Mouse (Mus musculus) adrenal gland, adult (tissue): ENCODE data around the gene Ccdc8.

Experiments
- DNase-seq, 2 experiments: peaks; one replicate each; pipeline ENCODE4 v3.0.0; 2022 to 2023; ENCODE audit warnings: low spot score in 1 of 2; ENCODE audit not compliant: inconsistent age in 2 of 2

Gene Ccdc8

DNA sequence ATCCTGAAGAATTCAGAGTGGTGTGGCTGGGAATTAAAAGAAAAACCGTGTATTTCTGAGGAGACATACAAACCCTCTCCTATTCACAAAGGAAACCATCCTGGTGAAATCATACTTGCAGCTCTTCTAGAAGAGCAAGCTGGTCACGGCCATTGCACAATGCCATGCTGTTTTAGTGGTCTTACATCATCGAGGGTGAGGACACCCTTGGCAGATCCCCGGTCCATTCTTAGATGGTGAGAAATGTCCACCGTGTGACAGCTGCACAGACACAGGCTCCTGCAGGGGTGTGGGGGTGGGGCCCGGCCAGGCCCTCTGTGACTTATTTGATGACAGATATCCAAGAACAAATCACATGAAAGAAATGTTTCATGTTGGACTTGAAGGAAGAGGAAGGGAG, 18.5 kb upstream of the Ccdc8 start:
- DNase-seq: peak; percentile 73 to 78

DNA sequence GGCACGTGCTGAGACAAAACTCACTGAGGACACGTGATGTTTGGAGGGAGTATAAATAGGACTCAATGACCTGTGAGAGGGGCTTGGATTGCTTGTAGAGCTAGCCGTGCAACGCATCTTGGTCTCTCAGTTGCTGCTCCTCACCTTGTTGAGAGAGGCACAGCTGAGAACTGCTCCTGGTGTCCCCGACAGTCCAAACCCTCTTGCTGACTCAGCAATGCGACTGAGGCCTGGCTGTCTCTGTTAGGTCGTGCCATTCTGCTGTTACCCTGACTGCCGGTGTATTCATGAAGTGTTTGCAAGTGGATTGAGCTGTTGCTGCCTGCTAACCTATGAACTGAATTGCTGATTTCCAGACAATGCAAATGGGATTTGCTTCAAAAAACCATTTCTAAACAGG, 16.2 kb upstream of the Ccdc8 start:
- no peak for DNase-seq

DNA sequence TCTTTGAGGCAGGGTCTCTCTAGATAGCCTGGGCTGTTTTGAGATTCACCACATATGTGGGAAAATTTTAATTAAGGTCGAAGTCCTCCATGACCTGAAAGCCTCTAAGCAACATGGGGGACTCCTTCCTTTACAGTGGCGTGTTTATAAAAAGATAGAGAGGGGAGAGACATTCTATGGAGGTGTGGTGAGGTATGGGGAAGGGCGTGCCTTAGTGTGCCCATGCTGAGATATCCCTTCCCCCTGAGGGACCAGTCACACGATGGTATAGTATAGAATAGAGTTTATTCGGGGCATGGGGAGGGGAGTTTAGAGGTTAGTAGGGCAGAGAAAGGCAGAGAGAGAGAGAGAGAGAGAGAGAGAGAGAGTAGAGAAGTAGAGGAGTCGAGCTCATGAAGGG, 14.3 kb upstream of the Ccdc8 start:
- DNase-seq: no peak

DNA sequence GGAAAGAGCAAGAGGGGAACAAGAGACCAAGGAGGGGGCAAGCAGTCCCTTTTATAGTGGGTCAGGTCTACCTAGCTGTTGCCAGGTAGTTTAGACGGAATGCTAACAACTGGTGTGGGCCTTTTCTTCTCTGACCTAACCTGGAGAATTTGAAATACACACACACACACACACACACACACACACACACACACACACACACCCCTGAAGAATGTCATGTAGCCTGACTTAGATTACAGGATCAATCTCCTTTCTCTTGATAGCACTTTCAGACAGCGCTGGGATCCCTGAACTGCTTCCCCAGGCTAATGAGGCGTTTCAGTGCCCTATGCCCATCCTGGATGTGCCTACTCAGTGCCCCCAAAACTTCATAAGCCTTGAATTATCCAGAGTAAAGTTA, 13.9 kb upstream of the Ccdc8 start:
- DNase-seq: no peak

DNA sequence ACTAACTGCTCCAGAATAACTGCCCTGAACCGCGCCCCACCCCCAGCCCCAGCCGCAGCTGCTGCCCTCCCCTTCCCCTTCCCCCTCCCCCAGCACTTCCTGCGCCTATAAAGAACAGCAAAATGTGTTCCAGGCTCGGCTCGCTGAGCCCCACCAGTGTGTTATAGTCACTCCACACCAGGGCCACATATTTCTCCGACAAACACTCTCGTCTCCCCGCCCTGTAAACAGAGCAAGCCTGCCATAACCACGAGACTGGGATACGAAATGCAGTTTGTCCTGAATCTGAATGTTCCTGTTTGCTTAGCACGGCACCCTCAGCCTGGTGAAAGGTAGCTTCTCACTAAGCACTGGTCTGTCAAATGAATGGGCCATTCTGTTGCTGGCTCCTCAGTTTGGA, 12.2 kb upstream of the Ccdc8 start:
- DNase-seq: peak in 1 of 2 experiments; percentile 72

DNA sequence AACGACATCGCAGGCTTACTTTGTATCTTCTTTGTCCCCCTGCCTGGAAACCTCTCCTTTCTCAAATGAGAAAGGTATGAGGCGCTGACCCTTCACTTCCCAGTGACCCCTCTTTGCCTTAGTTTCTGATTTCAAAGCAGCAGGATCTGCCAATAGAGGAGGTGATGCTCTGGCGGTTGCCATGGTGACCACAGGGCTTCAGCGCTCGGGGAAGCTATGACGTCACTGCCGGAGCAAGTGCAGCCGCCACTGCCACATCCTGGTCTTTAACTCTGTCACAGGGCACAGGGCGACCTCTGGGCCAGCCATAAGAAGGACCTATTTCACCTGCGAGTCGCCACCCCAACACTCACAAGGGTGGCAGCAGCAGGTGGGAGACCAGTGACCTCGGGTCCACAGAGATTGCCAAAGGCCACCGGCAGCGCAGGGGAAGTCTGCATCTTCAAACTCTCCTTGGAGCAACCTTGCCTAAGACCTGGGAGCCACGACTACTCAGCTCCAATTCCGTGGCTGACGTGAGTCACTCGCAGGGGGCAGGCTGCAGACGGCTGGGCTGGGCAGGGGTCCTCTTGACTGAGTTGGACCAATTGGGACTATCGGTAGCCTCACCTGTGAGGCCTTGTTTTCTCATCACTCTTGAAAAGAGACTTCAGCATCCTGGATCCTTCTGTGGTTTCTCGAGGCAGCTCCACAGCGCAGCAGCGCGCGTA, 9.5 kb upstream of the Ccdc8 start, which contains the start of gene Gm42372:
Gm42372 (plus strand) TSS at position 228 of the 710 bp plus-strand sequence.
- peak; percentile 68 to 74 for DNase-seq

DNA sequence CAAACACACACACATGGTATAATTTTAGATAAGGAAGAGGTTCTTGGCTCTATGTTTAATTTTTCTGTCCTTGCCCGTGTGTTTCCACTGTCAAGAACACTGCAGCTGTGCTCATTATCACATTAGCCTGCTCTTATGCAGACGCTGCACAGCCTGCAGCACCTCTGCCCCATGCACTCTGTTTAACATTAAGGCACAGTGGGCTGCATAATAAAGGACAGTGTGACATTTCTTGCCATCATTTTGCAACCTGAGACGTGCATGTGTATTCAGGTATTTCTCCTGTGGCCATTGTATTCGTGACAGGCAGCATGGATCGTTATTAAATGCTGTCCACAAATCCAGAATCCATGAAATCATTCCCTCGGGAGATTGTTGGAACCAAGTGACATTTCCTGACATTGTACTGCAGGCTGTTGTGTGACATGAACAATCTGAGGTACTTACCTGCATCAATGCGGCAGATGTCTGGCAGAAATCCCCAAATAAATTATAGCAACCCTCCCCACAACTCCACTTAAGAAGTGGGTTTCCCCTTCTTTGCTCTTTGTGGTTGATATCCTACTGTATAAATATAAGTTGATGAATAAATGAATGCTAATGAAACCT, 4.9 kb upstream of the Ccdc8 start:
- DNase-seq: no peak

DNA sequence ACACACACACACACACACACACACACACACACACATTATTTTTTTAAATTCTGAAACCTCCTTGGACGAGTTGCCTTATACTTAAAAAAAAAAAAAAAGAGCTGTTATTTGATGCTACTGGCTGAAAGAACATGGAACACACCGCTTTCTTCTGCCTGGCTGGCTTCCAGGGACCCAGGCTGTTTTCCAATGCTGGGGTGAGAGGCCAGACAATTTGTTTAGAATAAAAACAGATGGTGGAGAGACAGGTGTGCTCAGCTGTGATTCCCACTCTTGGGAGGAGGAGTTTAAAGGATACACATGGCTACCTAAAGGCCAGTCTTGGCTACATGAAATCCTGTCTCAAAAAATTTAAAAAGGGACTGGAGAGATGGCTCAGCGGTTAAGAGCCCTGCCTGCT, 4.1 kb upstream of the Ccdc8 start:
- DNase-seq: peak; percentile 64 to 69

DNA sequence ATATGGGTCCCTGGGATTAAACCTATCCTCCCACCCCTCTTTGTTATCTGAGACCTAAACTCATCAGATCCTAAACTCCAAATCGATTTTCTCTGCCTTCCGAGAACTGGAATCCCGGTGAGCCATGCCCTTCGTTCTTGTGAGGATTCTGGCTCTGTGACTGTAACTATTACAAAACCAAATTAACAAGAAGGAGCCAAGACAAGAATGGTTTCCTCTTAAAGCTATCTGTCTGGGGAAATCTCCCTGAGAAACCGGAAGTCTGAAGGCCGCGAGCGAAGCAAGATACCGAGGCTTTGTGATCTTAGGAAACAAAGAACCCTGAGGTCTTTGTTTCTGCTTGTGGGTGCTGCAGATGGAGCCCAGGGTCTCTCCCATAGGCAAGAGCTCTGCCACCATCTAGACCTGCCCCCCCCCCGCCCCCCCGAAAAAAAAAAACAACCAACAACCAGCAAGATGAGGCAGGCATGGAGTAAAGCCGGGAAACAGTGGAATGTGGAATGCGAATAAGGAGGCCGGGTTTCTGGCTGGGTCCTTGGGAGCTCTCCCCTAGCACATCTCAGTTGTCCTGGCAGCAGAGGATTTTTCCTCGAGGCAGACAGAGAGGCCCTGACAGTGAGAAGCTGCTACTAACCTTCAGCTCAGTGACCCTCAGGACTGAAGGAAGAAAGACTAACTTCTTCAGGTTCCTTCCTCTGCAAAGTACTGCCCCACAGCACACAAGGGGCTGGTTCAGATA, 2.3 kb upstream of the Ccdc8 start:
- DNase-seq: peak in 1 of 2 experiments; percentile 63

DNA sequence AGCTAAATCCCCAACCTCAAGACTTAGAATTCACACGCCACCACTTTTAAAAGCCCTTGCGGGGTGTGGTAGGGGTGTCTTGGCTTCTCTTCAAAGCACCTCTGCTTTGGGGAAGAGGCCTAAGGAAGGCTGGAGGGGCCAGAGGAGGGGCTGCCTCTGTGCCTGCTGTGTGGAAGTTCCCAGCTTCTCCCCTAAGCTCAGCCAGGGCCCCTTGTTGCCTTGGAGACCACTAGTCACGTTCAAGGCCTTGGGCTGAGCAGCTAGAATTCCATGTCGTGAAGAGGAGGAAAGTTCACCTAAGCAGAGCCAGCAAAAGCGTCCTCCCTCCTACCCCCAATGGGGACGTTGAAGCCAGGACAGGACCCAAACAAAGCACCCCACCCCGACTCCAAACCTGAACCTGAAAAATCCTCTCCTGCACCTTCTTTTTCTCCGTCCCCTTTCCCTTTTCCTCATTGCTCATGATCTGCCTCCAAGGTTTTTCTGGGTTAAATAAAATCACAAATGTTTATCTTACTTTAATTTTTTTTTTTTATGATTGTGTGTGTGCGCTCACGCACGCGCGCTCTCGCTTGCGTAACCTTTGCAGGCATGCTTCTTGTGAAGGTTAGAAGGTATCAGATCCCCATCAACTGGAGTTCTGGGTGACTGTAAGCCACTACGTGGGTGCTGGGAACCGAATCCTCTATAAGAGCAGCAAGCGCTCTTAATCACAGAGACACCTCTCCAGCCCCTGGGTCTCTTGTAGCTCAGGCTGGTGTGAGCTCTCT, 642 bp upstream of the Ccdc8 start:
- DNase-seq: peak; percentile 75 to 86

DNA sequence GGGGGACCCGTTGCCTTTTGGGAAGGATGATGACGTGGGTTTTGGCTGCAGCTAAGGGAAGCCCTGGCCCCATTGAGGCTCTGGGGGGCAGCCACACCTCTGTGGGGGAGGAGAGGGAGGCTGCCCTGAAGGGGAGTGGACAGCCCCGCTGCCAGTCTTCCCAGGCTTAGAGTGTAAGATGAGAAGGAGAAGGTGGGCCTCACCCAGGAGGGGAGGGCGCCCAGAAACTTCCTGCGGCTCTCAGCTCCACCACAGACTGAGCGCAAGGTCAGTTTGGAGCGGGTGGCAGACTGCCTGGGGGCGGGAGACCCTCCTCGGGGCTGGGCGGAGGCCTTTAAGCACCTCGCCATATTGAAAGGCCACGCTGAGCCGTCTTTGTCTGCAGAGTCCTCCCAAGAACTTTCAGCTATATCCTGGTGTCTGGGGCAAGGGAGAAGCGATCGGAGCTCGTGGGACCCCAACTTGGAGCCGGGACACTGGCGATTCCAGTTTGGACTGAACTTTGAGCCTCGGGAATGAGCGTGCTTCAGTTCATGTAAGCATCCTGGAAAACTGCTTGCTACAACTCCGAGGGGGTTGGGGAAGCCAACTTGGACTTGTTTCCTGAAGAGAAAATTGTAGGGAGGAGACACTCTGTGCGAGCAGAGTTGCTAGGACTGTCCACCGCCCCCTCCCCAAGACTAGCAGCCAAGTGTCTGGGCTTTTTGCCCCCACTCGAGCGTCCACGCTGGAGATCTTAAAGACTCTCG, 1.3 kb downstream of the Ccdc8 start:
- DNase-seq: peak; percentile 93 to 94

DNA sequence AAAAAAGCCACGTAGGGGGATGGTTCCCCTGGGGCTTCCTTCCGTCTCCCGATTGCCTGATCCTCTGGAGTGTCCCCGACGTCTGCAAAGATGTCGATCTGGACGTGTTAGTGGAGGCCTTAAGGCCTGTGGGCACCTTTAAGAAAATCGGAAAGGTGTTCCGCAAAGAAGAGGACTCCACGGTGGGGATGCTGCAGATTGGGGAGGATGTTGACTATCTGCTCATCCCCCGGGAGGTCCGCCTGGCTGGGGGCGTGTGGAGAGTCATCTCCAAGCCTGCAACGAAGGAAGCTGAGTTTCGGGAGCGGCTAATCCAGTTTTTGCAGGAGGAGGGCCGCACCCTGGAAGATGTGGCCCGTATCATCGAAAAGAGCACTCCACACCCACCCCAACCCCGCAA, 1.9 kb downstream of the Ccdc8 start:
- peak in 1 of 2 experiments; percentile 71 for DNase-seq

DNA sequence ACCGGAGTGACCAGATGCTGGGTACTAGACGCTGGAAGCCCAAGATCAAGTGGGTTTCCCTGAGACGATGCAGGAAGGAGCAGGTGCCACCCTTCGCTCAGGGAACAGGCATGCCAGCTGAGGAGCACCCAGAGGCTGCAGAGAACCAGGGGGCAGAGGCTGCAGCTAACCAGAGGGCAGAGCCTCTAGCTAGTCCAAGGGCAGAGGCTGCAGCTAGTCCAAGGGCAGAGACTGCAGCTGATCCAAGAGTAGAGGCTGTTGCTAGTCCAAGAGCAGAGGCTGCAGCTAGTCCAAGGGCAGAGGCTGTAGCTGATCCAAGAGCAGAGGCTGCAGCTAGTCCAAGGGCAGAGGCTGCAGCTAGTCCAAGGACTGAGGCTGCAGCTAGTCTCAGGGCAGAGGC, 2.8 kb downstream of the Ccdc8 start:
- peak in 1 of 2 experiments; percentile 67 for DNase-seq

DNA sequence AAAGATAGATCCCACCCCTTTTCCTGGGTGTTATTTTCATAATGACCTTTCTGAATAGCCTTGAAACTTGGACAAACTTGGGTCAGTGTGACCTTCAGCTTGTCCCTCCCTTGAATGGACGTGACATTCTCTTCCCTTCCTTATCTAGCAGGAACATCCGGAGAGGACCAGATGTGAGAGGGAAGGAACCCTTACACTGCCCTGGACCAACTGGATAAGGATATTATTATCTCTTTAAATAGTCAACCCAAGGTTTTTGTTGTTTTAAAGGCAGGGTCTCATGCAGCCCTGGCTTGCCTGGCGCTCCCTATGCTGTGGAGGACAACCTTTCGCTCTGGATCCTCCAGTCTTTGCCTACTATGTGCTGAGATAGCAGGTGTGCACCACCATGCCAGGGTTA, 6.7 kb downstream of the Ccdc8 start:
- DNase-seq: no peak

DNA sequence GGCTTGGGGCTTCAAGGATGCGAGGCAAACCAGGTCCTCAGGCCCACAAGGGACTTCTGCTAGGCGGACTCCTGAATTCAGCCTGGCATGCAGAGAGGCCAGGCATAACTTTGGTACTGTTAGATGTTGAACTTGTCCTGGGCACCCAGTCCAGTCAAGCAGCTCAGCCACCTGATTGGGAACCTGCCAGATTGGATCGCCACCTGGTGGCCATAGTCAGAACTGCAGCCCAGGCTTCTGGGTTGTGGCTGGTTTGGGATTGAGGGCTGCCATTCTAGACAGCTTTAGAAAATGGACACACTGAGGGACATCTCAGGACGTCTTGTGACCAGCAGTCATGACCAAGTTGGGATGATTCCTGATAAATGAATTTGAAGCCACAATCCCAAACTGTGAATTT, 7.1 kb downstream of the Ccdc8 start:
- DNase-seq: peak; percentile 88 to 97

DNA sequence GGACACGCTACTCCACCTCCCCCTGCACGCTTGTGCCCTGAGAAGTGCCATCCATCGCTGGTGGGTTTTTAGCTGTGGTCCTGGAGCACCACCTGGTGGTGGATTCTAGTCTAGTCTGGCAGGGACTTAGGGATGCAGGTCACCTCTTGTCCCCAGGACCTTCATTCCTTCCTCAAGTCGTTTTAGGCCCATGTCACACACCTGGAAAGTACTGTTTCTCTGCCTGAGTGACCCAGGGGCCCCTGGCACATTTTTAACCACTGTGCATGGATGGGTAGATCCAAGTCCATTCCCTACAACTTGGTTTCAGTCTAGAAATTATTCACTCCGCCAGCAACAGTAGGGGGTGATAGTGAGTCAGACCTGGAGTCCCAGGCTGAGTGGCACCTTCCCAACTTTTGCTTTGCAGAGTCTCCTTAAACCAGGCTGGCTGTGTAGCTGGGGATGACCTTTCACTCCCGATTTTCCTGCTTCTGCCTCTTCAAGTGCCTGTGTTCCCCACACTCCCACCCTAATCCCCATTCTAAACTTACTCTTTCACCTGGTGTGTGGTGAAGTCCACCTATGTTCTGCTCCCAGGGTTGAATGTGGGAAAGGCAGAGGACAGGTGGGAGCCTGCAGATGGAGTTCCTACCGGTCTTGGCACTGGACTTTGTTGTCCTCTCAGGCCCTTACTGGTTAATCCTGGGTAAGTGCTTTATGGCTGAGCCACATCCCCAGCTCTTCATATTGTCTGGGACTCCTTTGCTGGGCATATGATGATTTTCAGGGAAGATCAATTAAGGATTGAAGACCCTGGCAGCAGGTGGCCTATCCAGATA, 10.1 kb downstream of the Ccdc8 start:
- peak; percentile 79 to 94 for DNase-seq

DNA sequence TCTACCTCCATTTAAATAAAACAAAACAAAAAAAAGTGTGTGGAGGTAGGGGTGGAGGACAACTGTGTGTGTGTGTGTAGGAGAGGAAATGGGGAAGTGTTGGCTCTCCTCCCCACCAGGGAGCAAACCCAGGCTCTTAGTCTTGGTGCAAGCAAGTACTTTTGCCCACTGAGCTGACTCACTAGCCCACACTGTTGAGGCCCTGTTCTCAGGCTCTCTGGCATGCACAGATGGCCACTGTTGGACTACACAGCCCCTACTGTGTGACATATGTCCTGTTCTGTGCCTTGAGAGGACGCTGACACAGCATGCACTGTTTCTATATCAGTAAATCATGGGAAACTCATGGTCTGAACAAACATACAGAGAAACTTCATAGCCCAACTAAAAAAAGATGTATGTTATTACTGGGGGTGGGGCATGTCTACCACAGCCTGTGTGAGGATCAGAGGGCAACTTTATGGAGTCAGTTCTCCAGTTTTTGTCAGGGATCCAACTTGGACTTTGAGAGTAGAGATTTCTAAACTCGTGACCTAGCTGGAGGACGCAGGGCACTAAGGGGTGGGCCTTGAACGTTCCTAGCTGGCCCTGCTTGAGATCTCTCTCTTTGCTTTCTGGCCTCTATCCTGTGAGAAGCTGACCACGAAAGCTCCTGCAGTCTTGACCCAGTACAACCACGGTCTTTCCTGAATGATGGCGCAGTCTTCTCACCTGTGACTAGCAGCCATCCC, 10.9 kb downstream of the Ccdc8 start:
- DNase-seq: peak in 1 of 2 experiments; percentile 69

DNA sequence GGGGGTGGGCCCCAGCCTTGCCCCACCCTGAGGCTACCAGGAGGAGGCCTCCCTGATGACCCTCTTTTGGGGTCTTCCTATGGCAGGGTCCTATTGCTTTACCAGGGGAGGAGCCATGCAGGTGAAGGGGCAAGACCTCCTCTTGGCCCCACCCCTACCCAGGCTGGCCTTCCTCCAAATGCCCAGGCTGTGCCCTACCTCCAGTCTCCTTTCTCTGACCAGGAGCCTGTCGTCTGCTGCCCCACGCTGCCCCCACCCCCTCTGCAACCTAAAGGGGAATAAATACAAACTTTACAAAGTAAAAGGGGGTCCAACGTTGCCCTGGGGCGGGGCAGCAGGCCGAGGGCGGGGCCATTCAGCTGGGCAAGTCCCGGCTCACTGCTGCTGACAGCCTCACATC, 12.2 kb downstream of the Ccdc8 start:
- DNase-seq: no peak

DNA sequence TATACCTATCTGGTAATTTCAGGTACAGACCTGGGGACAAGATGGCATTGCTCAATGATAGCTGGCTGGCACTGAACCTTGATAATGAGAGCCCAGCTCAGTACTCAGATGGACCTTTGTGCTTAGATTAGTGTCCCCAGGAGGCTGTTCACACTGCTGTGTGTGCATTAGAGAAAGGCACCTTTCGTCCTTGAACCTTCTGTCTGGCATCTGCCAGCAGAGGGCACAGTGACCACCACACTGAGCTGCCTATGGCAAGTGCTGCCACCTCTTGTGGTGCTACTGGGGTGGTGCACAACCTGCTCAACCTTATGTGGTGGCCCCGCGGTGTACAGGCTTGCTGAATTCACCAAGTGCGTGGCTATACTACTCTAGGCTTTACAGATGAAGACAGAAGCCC, 14.8 kb downstream of the Ccdc8 start:
- no peak for DNase-seq
